Mouse (Mus musculus) liver, embryonic 12.5 days (tissue): ENCODE measurements around the gene Ccr1. TPM values are rescaled to one million over a fixed set of nuclear protein-coding genes. Genes with fewer than 3 reads are reported as not detected.
"Not testable (repeated sequence)": the region's sequence is repeated elsewhere in the genome, so short reads cannot be mapped to it uniquely, and the experiment has no call there.

Experiments
- ATAC-seq: fragments of 200-750 bp; cut with Nextera tagmentation; 2 replicates; pipeline ENCODE4 v1.8.0; 2017; ENCODE audit warnings: moderate number of reproducible peaks, mild to moderate bottlenecking, moderate library complexity
- H3K27ac ChIP-seq: fragments of 300-500 bp; sonication (generic); 2 replicates; pipeline ENCODE4 v1.5.1; 2016; ENCODE audit warnings: mild to moderate bottlenecking
- H3K27me3 ChIP-seq: fragments of 300-500 bp; sonication (generic); replicated peaks from 2 replicates; pipeline ENCODE4 v1.6.1; 2016; ENCODE audit warnings: mild to moderate bottlenecking, moderate library complexity
- H3K36me3 ChIP-seq: fragments of 300-500 bp; sonication (generic); 2 replicates; pipeline ENCODE4 v1.6.1; 2016; ENCODE audit warnings: mild to moderate bottlenecking, moderate library complexity
- H3K4me1 ChIP-seq: fragments of 300-500 bp; sonication (generic); 2 replicates; pipeline ENCODE4 v1.6.1; 2016
- H3K4me2 ChIP-seq: fragments of 300-500 bp; sonication (generic); 2 replicates; pipeline ENCODE4 v1.6.1; 2016; ENCODE audit warnings: mild to moderate bottlenecking, moderate library complexity
- H3K4me3 ChIP-seq: fragments of 300-500 bp; sonication (generic); 2 replicates; pipeline ENCODE4 v1.5.1; 2016; ENCODE audit warnings: mild to moderate bottlenecking, moderate library complexity
- H3K9ac ChIP-seq: fragments of 300-500 bp; sonication (generic); 2 replicates; pipeline ENCODE4 v1.6.1; 2016; ENCODE audit warnings: mild to moderate bottlenecking, moderate library complexity
- H3K9me3 ChIP-seq: fragments of 300-500 bp; sonication (generic); replicated peaks from 2 replicates; pipeline ENCODE4 v1.6.1; 2016; ENCODE audit warnings: mild to moderate bottlenecking, moderate library complexity
- WGBS: fragments of 180-500 bp; shearing (Covaris S2); methylation state at CpG from one replicate; pipeline ENCODE4 v1.1.7; 2016; ENCODE audit not compliant: insufficient replicate concordance; 5-methylcytosine and 5-hydroxymethylcytosine counted together
- polyA plus RNA-seq: library from polyadenylated mRNA; unstranded; fragments of >200 nt; fragmentation: Nextera tagmentation; extraction: Ambion mirVana; gene quantifications from 2 replicates; pipeline ENCODE4 v1.2.1, GENCODE M21; 2016

The Ccr1 gene
- polyA plus RNA-seq, 1 experiment from 2014 or later, result 1.4 TPM

DNA sequence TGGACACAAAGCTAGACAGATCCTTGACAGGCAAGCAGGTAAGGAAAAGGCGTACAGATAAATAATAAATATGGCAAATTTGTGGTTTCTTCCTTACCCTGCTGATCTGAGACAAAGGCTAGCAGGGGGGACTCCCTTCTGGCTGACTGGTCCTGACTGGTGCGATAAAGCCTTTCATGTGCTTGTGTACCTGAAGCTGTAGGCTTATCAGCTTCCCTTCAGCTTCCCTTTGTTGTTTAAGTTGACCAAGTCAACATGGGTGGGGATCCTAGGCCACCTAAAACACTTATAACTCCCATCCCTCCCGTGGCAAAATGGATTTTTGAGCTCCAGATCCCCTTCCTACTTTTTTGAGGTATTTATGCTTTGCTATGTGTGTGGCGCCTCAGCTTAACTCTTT lies 13.4 kb upstream of the Ccr1 start:
- Histone ChIP-seq H3K4me3 (no peak overlapping the region), H3K36me3 (no peaks in the 10 kb centered on the region), H3K27me3 (no peaks in the 10 kb centered on the region), H3K9me3 (no peaks in the 10 kb centered on the region), H3K27ac (peak overlapping the region; percentile 28), H3K4me1 (peaks cover 53% of the 10 kb centered on the region), H3K9ac (no peak overlapping the region), H3K4me2 (peak overlapping the region; percentile 31)
- 22% methylated on average over 4 of the region's 4 CpGs for WGBS
- peak; percentile 78 for ATAC-seq

DNA sequence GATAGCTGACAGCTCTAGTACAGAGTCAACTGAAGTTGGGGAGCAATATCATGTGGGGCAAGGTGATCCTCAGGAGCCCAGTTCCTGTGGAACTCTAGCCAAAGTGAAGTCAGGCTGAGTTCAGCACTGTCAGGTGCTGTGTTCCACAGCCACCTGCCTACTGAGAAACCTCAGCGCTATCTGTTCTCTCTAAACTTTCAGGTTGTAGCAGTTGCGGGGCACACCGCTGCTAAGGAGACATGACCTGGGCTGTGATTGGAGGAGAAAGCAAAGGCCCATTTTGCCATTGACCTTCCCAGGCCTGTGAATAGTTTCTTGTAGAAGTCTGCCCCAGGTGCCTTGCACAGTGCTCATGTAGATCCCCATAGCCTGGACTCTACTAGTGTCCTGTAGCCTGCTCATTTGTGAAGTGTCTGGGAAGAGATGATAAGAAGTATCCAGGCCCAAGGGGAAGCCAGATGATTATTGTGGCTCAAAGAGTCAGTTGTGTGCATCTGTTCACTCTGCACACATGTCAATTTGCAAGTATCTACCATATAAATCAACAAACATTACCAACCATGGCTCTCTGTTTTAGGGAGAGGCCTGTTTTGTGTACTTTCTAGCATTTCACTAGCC lies 12.5 kb upstream of the Ccr1 start:
- Histone ChIP-seq H3K4me2 (0 out of 2 replicates have a peak overlapping the region, but pooled peaks have one; percentile 31), H3K4me1 (peaks cover 46% of the 10 kb centered on the region), H3K27ac (peak overlapping the region; percentile 28)
- peak; percentile 83 for ATAC-seq
- H3K9me3 ChIP-seq, H3K36me3 ChIP-seq, H3K27me3 ChIP-seq, H3K9ac ChIP-seq, H3K4me3 ChIP-seq: not testable (repeated sequence)
- no CpG with 5 or more reads among the region's 3 CpGs for WGBS

DNA sequence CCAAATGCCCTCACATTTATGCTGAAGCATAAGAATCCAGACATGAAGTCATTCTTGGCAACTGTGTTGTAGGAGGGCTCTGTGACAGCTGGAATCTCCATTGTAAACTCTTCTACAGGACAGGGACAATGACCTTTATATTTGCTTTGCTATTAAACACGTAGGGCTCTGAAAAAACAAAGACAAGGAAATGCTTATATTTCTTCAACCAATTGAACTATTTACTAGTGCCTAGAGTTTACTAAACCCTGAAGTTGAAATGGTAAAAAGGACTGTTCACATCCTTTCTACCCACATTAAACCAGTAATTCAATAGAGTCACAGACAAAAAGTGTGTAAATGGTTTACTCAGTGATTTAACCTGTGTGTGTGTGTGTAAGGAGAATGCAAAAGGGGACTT lies 9.8 kb upstream of the Ccr1 start, which contains the start of gene Ccr1l1:
TSS of gene Ccr1l1 (minus strand) at position 101 of the 400 bp plus-strand sequence.
- peaks cover 22% of the 10 kb centered on the region for H3K4me1 ChIP-seq
- no peaks in the 10 kb centered on the region for H3K36me3 ChIP-seq
- 77% methylated on average over 1 of the region's 1 CpGs for WGBS
- no peak within 1 kb of the TSS for H3K9ac ChIP-seq
- no peak for ATAC-seq
- no peak within 1 kb of the TSS for H3K4me3 ChIP-seq
- H3K27me3 ChIP-seq, result no peaks in the 10 kb centered on the region
- H3K9me3 ChIP-seq, result no peaks in the 10 kb centered on the region
- H3K4me2 ChIP-seq, result no peak within 1 kb of the TSS
- no peak within 1 kb of the TSS for H3K27ac ChIP-seq

DNA sequence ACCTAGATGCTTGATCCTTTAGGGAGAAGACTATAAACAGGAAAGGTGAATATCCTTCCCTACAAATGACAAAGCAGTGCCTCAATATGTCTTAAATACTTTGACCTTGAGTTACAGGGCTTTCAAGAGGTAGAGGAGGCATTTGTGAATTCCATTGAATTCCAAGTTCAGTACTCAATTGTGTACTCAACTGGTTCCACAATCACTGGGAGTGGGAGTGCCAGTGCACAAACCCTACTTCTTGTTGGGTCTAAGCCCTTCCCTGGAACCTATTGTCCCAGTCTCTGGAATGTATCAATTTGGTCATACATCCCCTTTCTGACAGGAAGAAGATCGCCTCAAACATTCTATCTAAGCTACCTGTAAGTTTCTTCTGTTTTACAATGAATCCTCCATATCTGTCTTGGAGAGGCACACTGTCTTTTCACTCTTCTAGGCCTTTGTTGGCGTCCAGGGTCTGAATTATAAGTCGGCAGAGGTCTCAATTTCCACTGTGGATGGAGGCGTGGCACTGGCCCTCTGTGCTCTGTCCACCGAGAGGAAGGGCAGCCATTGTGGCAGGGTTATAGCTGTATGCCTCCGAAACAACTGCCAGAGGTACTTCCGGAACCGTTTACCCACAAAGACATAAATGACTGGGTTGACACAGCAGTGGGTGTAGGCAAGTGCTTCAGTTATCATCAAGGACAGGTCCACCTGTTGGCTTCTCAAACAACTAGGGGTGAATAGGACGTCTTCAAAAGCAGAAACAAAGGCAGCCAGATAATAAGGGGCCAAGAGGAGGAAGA lies 8.6 kb upstream of the Ccr1 start:
- H3K9me3 ChIP-seq, result no peaks in the 10 kb centered on the region
- no peak overlapping the region for H3K4me2 ChIP-seq
- H3K27ac ChIP-seq, result no peak overlapping the region
- no peaks in the 10 kb centered on the region for H3K36me3 ChIP-seq
- H3K9ac ChIP-seq, result no peak overlapping the region
- WGBS, result 58% methylated on average over 9 of the region's 9 CpGs
- H3K4me3 ChIP-seq, result no peak overlapping the region
- no peak for ATAC-seq
- peaks cover 13% of the 10 kb centered on the region for H3K4me1 ChIP-seq
- H3K27me3 ChIP-seq, result no peaks in the 10 kb centered on the region

DNA sequence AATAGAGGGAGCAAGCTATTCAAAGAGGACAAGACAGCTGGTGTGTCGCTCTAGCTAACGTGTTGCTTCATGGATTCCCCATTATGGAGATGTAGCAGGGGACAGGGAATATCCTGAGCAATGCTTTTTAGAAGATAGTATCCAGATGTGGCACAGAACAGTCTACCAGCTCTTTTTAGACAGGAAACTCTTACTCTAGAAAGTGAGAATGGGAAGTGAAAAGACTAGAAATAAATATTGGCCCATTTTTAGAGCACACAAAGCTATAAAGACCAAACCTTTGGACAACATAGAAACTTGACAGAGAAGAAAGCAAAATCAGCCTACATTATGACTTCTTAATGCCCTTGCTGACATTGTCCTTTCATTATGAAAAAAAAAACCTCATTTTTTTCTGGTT lies 7.1 kb upstream of the Ccr1 start:
- H3K4me1 ChIP-seq, result 0 out of 2 replicates have a peak, but pooled peaks cover 3% of the 10 kb centered on the region
- H3K4me2 ChIP-seq, result no peak overlapping the region
- no peaks in the 10 kb centered on the region for H3K9me3 ChIP-seq
- no peaks in the 10 kb centered on the region for H3K36me3 ChIP-seq
- ATAC-seq, result no peak
- H3K27me3 ChIP-seq, result no peaks in the 10 kb centered on the region
- 66% methylated on average over 2 of the region's 2 CpGs for WGBS
- H3K4me3 ChIP-seq, result no peak overlapping the region
- no peak overlapping the region for H3K9ac ChIP-seq
- H3K27ac ChIP-seq, result no peak overlapping the region

DNA sequence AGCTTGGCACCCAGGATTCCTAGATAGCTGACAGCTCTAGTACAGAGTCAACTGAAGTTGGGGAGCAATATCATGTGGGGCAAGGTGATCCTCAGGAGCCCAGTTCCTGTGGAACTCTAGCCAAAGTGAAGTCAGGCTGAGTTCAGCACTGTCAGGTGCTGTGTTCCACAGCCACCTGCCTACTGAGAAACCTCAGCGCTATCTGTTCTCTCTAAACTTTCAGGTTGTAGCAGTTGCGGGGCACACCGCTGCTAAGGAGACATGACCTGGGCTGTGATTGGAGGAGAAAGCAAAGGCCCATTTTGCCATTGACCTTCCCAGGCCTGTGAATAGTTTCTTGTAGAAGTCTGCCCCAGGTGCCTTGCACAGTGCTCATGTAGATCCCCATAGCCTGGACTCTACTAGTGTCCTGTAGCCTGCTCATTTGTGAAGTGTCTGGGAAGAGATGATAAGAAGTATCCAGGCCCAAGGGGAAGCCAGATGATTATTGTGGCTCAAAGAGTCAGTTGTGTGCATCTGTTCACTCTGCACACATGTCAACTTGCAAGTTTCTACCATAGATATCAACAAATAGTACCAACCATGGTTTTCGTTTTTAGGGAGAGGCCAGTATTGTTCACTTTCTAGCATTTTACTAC lies 1.5 kb downstream of the Ccr1 start:
- Histone ChIP-seq H3K27ac (peak overlapping the region; percentile 59; the same call in 1 of the 2 replicates), H3K4me1 (peaks cover 15% of the 10 kb centered on the region)
- H3K27me3 ChIP-seq, H3K9me3 ChIP-seq, H3K4me2 ChIP-seq, H3K4me3 ChIP-seq, H3K36me3 ChIP-seq, H3K9ac ChIP-seq: not testable (repeated sequence)
- WGBS, result 19% methylated on average over 1 of the region's 4 CpGs
- peak; percentile 93 for ATAC-seq

DNA sequence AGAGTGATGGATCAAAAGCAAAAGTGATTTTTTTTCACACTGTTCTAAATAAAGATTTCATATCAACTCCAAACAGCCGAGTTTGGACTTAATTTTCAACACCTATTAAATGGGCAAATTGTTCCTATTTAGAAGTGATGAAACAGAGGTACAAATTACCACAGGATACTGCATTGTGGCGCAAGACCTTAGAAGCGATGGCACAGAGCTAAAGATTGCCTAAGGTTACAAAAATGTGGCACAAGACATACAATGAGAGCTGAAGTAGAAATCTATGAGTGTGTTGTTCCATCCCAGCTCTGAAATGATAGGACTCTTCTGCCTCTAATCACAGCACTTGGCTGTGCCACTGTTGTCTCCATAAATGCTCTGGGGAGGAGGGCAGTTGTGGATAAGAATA lies 3.7 kb downstream of the Ccr1 start:
- Histone ChIP-seq H3K27ac (no peak overlapping the region), H3K4me2 (no peak overlapping the region), H3K4me1 (peaks cover 20% of the 10 kb centered on the region), H3K36me3 (no peaks in the 10 kb centered on the region), H3K4me3 (no peak overlapping the region), H3K27me3 (no peaks in the 10 kb centered on the region), H3K9me3 (no peaks in the 10 kb centered on the region), H3K9ac (no peak overlapping the region)
- no peak for ATAC-seq
- WGBS, result 67% methylated on average over 3 of the region's 3 CpGs

DNA sequence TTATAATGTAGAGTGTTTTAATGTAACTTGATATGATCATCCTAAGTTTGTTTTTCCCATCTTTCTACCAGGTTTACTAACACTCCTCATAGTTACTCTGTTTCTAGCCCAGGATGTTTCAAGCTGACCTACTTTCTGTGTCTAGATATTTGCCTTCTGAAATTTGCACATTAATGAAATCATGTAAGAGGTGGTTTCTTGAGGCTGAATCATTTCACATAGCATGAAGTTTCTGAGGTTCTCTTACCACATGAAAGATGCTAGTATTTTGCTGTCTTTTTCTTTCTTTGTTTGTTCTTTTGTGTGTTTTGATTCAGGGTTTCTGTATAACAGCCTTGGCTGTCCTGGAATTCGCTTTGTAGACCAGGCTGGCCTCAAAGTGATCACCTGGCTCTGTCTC lies 8.3 kb downstream of the Ccr1 start:
- Histone ChIP-seq H3K27me3 (no peaks in the 10 kb centered on the region), H3K4me1 (peaks cover 39% of the 10 kb centered on the region), H3K9ac (no peak overlapping the region), H3K27ac (no peak overlapping the region), H3K9me3 (no peaks in the 10 kb centered on the region), H3K36me3 (no peaks in the 10 kb centered on the region), H3K4me2 (no peak overlapping the region), H3K4me3 (no peak overlapping the region)
- 68% methylated on average over 1 of the region's 1 CpGs for WGBS
- no peak for ATAC-seq

DNA sequence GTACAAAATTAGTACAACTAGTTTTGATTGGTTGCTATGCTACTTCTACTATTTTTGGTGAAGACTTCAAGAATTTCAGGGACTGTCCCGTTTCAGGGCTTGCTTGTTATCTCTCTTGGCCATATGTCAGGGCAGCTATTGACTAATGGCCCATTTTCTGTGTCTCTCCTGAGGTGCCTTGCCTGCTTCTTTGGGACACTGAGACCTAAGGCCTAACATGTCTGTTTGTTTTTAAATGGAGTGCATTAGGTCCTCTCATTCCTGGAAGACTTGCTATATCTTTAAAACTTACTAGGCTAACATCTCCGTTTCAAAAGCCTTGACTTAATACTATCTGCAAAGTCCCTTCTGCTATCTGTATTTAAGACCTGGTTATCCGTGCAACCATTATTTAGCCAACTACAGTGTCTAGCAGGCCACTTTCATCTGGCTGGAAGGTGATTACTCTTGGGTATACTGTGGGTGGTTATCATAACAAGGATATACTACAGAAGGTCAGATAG lies 10.5 kb downstream of the Ccr1 start:
- H3K4me1 ChIP-seq, result peaks cover 44% of the 10 kb centered on the region
- H3K27me3 ChIP-seq, result no peaks in the 10 kb centered on the region
- no peaks in the 10 kb centered on the region for H3K36me3 ChIP-seq
- H3K9ac ChIP-seq, result peak overlapping the region; percentile 14; the same call in 1 of the 2 replicates
- H3K4me3 ChIP-seq, result no peak overlapping the region
- H3K9me3 ChIP-seq, result no peaks in the 10 kb centered on the region
- H3K4me2 ChIP-seq, result peak overlapping the region; percentile 38
- H3K27ac ChIP-seq, result peak overlapping the region; percentile 88
- ATAC-seq, result peak; percentile 97
- WGBS, result 12% methylated on average over 3 of the region's 3 CpGs

DNA sequence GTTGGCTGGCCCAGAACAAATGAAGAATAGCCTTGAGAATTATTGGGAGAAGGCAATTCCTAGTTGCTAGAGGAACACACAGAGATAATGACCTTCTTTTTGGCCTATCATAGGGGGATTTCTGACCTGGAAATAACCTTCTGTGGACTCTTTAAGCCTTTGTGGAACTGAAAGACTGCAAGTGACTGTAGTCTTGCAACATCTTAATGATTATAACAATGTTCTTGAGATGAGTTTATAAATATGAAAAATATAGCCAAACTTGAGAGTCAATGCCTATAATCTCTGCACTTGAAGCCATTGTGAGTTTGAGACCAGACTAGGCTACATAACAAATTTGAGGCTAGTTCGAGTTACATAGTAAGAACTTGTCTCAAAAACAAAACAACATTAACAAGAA lies 11.6 kb downstream of the Ccr1 start:
- Histone ChIP-seq H3K4me1 (peaks cover 44% of the 10 kb centered on the region), H3K4me3 (no peak overlapping the region), H3K27ac (no peak overlapping the region), H3K4me2 (no peak overlapping the region), H3K9me3 (no peaks in the 10 kb centered on the region), H3K27me3 (no peaks in the 10 kb centered on the region), H3K9ac (no peak overlapping the region), H3K36me3 (no peaks in the 10 kb centered on the region)
- WGBS, result 82% methylated on average over 1 of the region's 1 CpGs
- no peak for ATAC-seq

DNA sequence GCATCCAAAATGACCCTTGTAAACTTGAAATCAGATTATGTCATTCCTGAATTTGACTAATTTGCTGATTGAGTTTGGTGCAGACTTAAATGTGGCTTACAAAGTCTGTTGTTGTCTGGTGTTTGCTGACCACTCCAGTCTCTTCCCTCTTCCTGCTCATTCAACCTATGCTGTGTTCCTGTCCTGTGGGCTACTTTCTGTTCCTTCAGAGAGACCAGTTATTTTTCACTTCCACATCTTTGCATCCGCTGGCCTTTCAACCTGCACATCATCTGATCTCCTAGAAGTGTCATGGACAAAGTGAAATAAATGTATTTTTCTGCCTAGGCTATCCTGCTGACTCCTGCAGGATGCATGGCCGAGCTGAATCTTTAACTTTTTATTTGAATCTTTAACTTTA lies 14.9 kb downstream of the Ccr1 start:
- Histone ChIP-seq H3K4me1 (peaks cover 29% of the 10 kb centered on the region), H3K9ac (no peak overlapping the region), H3K9me3 (no peaks in the 10 kb centered on the region), H3K36me3 (no peaks in the 10 kb centered on the region), H3K4me2 (no peak overlapping the region), H3K4me3 (no peak overlapping the region), H3K27ac (no peak overlapping the region), H3K27me3 (no peaks in the 10 kb centered on the region)
- 68% methylated on average over 2 of the region's 2 CpGs for WGBS
- ATAC-seq, result no peak

DNA sequence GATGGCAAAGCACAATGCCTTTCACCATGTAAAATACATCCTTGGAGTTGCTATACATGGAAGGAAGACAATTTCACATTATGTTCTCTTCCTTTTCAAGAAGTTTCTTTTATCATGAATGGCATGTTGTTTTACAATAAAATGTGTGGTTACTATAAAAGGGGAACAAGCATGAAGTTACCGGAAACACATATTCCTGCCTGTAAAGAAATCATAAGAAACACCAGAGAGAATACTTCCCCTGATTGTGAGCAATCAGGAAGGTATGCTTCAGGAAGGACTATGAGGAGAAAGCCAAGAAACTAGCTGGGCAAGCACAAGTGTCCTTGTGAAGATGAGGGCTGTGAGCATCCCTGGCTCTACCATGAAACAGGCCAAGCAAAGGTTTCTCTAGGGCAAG lies 17.3 kb downstream of the Ccr1 start:
- no peaks in the 10 kb centered on the region for H3K9me3 ChIP-seq
- no peaks in the 10 kb centered on the region for H3K27me3 ChIP-seq
- H3K36me3 ChIP-seq, result no peaks in the 10 kb centered on the region
- H3K4me2 ChIP-seq, result no peak overlapping the region
- no peak overlapping the region for H3K27ac ChIP-seq
- ATAC-seq, result no peak
- H3K4me1 ChIP-seq, result peaks cover 21% of the 10 kb centered on the region
- H3K4me3 ChIP-seq, result no peak overlapping the region
- 51% methylated on average over 1 of the region's 1 CpGs for WGBS
- no peak overlapping the region for H3K9ac ChIP-seq
